8 mouse cellular contexts compared by ENCODE assay signal in genomic region chr2:155592854-155593283, GRCm38 (mm10). TPM values are rescaled to one million over a fixed set of nuclear protein-coding genes. Genes with fewer than 3 reads are reported as not detected.
DNase-seq lines count a peak whose midpoint lies in the region; ATAC-seq and TF ChIP-seq lines count a peak whose summit lies in the region.

No protein-coding gene starts in this region.

- no peaks in the 10 kb centered on the region for H3K36me3 ChIP-seq in heart, embryonic 15.5 days
- H3K36me3 ChIP-seq in G1E (replicated peaks) (peaks cover 14% of the 10 kb centered on the region), macrophage (ENCODE audit: inconsistent target) (no peaks in the 10 kb centered on the region)

- 0% methylated on average over 9 of the region's 9 CpGs for WGBS in heart, embryonic 15.5 days
- WGBS in macrophage (ENCODE audit: missing documents), result 2% methylated on average over 9 of the region's 9 CpGs

- no peak for TF ChIP-seq CTCF in G1E (IDR thresholded peaks at IDR 0.05; ENCODE audit: low read depth, low read length)

- H3K79me2 ChIP-seq in macrophage (ENCODE audit: inconsistent target), result no peaks in the 10 kb centered on the region

- H3K4me2 ChIP-seq in heart, embryonic 15.5 days, result peak overlapping the region; percentile 86

- no peak for DNase-seq in heart, postnatal 4 days
- DNase-seq in G1E (ENCODE audit: low spot score), result no peak
- no peak for DNase-seq in embryo, embryonic 11 days
- no peak for DNase-seq in cerebellum, postnatal 14 days
- DNase-seq in left cerebral cortex, postnatal 36 days (ENCODE audit: low spot score in 2 of 2), result no peak

- H3K27ac ChIP-seq in heart, embryonic 15.5 days, result peak overlapping the region; percentile 93
- 0 out of 2 replicates have a peak overlapping the region, but pooled peaks have one; percentile 24 for H3K27ac ChIP-seq in macrophage

- H3K9ac ChIP-seq in heart, embryonic 15.5 days, result peak overlapping the region; percentile 85

- intact Hi-C loops in left cerebral cortex, postnatal 36 days (cut with DNase I), result loop anchor here (2.0 kb wide), 1 partner anchor 76 kb away; the partner anchor contains the start of gene Acss2

- no peak for ATAC-seq in heart, embryonic 15.5 days (replicated peaks; ENCODE audit: insufficient number of reproducible peaks, insufficient read depth, low FRiP score, low read depth)
- no peak for ATAC-seq in G1E (ENCODE audit: extremely low read depth, insufficient number of reproducible peaks, low FRiP score, poor library complexity, severe bottlenecking)
- ATAC-seq in granulocyte monocyte progenitor cell, adult 5-6 weeks (replicated peaks; ENCODE audit: poor library complexity, severe bottlenecking), result peak; percentile 18; the same call in 1 of the 2 replicates

- H3K4me3 ChIP-seq in heart, embryonic 15.5 days, result peak overlapping the region; percentile 77
- H3K4me3 ChIP-seq in G1E (ENCODE audit: low read depth, low read length) (peak overlapping the region; percentile 79), macrophage (ENCODE audit: inconsistent target) (peak overlapping the region; percentile 80)

- H3K4me1 ChIP-seq in heart, embryonic 15.5 days (replicated peaks), result peaks cover 17% of the 10 kb centered on the region
- H3K4me1 ChIP-seq in G1E (ENCODE audit: insufficient read depth, low read depth, low read length), result peaks cover 79% of the 10 kb centered on the region

- H3K9me3 ChIP-seq in heart, embryonic 15.5 days (replicated peaks), result no peaks in the 10 kb centered on the region
- no peaks in the 10 kb centered on the region for H3K9me3 ChIP-seq in G1E (replicated peaks)

- no peaks in the 10 kb centered on the region for H3K27me3 ChIP-seq in heart, embryonic 15.5 days
- no peaks in the 10 kb centered on the region for H3K27me3 ChIP-seq in G1E (ENCODE audit: insufficient read depth, low read length)

RNA-seq across cellular contexts. Expression of gene Gss, which starts 0.3 kb away (rescaled TPM):
- polyA plus RNA-seq in heart, embryonic 15.5 days (2015; fragmentation: Nextera tagmentation; extraction: Ambion mirVana), result 20.0 and 26.9 TPM in 2 replicates
- total RNA-seq in heart, postnatal 4 days (2021), result 10 to 100 TPM; 17.3 to 18.2 TPM
- total RNA-seq in G1E (2014; fragmentation: Nextera tagmentation), result 7.3 and 10.6 TPM in 2 replicates
- 22.0 and 25.7 TPM in 2 replicates for total RNA-seq in G1E (2017)
- polyA plus RNA-seq in G1E (2012), result 14.6 and 16.5 TPM in 2 replicates
- total RNA-seq in granulocyte monocyte progenitor cell, adult 5-6 weeks (2014; fragmentation: Nextera tagmentation), result 17.0 and 18.2 TPM in 2 replicates
- 16.7 and 21.6 TPM in 2 replicates for total RNA-seq in granulocyte monocyte progenitor cell, adult 5-6 weeks (2017)
- 10 to 100 TPM in 18 of 26 experiments, 1 to 10 TPM in 8; 4.7 to 43.5 (median 15.6) TPM for total RNA-seq in macrophage (2018; cell fraction: chromatin; rRNA removed)
- 10 to 100 TPM in 25 of 26 experiments, 1 to 10 TPM in 1; 10.0 to 16.7 (median 14.0) TPM for total RNA-seq in macrophage (2018; cell fraction: cytosol; rRNA removed)
- total RNA-seq in macrophage (2018; cell fraction: nucleus; rRNA removed), result 10 to 100 TPM in 16 of 26 experiments, 1 to 10 TPM in 10; 4.8 to 17.8 (median 10.5) TPM
- polyA plus RNA-seq in macrophage (2018), result 13.3 to 14.6 TPM (median 14.0 TPM) in 3 replicates
- total RNA-seq in left cerebral cortex, postnatal 36 days (2021), result 10 to 100 TPM; 14.1 to 15.7 TPM

RNA-seq across cellular contexts. Expression of gene Myh7b, which starts 18.1 kb away (rescaled TPM):
- 21.1 and 21.8 TPM in 2 replicates for polyA plus RNA-seq in heart, embryonic 15.5 days (2015; fragmentation: Nextera tagmentation; extraction: Ambion mirVana)
- total RNA-seq in heart, postnatal 4 days (2021), result 10 to 100 TPM; 60.5 to 63.8 TPM
- total RNA-seq in G1E (2014; fragmentation: Nextera tagmentation) (2.3 and 2.4 TPM in 2 replicates), G1E (2017) (1.4 and 1.7 TPM in 2 replicates)
- polyA plus RNA-seq in G1E (2012) (8.3 and 11.1 TPM in 2 replicates), macrophage (2018) (not detected in 3 replicates)
- total RNA-seq in granulocyte monocyte progenitor cell, adult 5-6 weeks (2014; fragmentation: Nextera tagmentation), result 0.37 TPM in 1 of 2 replicates, not detected in the other
- not detected in 2 replicates for total RNA-seq in granulocyte monocyte progenitor cell, adult 5-6 weeks (2017)
- under 1 TPM in 2 of 26 experiments, not detected in 24; 0.10 to 0.14 TPM for total RNA-seq in macrophage (2018; cell fraction: chromatin; rRNA removed)
- under 1 TPM in 1 of 26 experiments, not detected in 25; 0.03 TPM for total RNA-seq in macrophage (2018; cell fraction: cytosol; rRNA removed)
- total RNA-seq in macrophage (2018; cell fraction: nucleus; rRNA removed), result not detected
- 1 to 10 TPM; 3.8 to 4.2 TPM for total RNA-seq in left cerebral cortex, postnatal 36 days (2021)

Comparison
In these comparisons a context has a peak if more than half of its experiments do, and no peak if none do; other contexts are left out.
1. RNA of gene Myh7b, which starts 18.1 kb away (total RNA-seq): 60.5 to 63.8 TPM in heart, postnatal 4 days; 3.8 to 4.2 TPM in left cerebral cortex, postnatal 36 days, 1.4 to 2.4 TPM in G1E and 0.37 TPM in granulocyte monocyte progenitor cell, adult 5-6 weeks; every median in the first group is over 10 times any median in the second.
2. Peak in every context shown above with its lines, with median percentiles within 50 percentile points of each other: H3K4me3 ChIP-seq.